Mouse (Mus musculus): ENCODE data around the gene Adad1. TPM values are rescaled to one million over a fixed set of nuclear protein-coding genes. Genes with fewer than 3 reads are reported as not detected.

Gene Adad1
- polyA plus RNA-seq (2015; fragmentation: Nextera tagmentation; extraction: Ambion mirVana) = 0.11 and 0.31 TPM in 2 replicates

- H3K4me2 ChIP-seq (ENCODE audit: low read length) = 0 out of 2 replicates have a peak within 1 kb of the TSS, but pooled peaks have one; percentile 4
- H3K9ac ChIP-seq (ENCODE audit: low read depth, low read length) = no peak within 1 kb of the TSS
- DNase-seq (ENCODE audit: low spot score) (no peak), ATAC-seq (replicated peaks; ENCODE audit: low FRiP score, low read depth) (peak; percentile 57)
- WGBS = 68% methylated on average over 39 of the region's 39 CpGs
- H3K27ac ChIP-seq = no peak within 1 kb of the TSS
- H3K4me3 ChIP-seq (replicated peaks; ENCODE audit: low read depth, low read length) = 0 out of 2 replicates have a peak within 1 kb of the TSS, but pooled peaks have one; percentile 1
- no peaks in the 10 kb centered on the region for H3K36me3 ChIP-seq (ENCODE audit: insufficient read depth, low read length)
- H3K9me3 ChIP-seq (replicated peaks; ENCODE audit: low read length) = no peaks in the 10 kb centered on the region; the same call in 1 of the 2 replicates
- no peak for TF ChIP-seq CTCF (IDR thresholded peaks at IDR 0.05; ENCODE audit: low read depth)
- H3K4me1 ChIP-seq (replicated peaks; ENCODE audit: insufficient read depth, low read length) = no peaks in the 10 kb centered on the region
- H3K27me3 ChIP-seq (ENCODE audit: insufficient read depth, low read length) = no peaks in the 10 kb centered on the region
Measured at GRCm38 (mm10) chr3:37063406-37063805, at the start of gene Adad1. Gene Adad1, plus strand, starts transcription at chr3:37063527.

- no peak overlapping the region for H3K4me2 ChIP-seq (ENCODE audit: low read length)
- no peaks in the 10 kb centered on the region for H3K9me3 ChIP-seq (replicated peaks; ENCODE audit: low read length)
- H3K27ac ChIP-seq = no peak overlapping the region
- peaks cover 37% of the 10 kb centered on the region for H3K36me3 ChIP-seq (ENCODE audit: insufficient read depth, low read length)
- whole genome bisulfite sequencing = 96% methylated on average over 2 of the region's 2 CpGs
- no peak for DNase-seq (ENCODE audit: low spot score)
- H3K4me3 ChIP-seq (replicated peaks; ENCODE audit: low read depth, low read length) = no peak overlapping the region
- no peaks in the 10 kb centered on the region for H3K27me3 ChIP-seq (ENCODE audit: insufficient read depth, low read length)
- no peak for ATAC-seq (replicated peaks; ENCODE audit: low FRiP score, low read depth)
- no peak overlapping the region for H3K9ac ChIP-seq (ENCODE audit: low read depth, low read length)
- TF ChIP-seq CTCF (IDR thresholded peaks at IDR 0.05; ENCODE audit: low read depth) = no peak
- H3K4me1 ChIP-seq (replicated peaks; ENCODE audit: insufficient read depth, low read length) = no peaks in the 10 kb centered on the region
Measured at GRCm38 (mm10) chr3:37037979-37038378, 25.3 kb upstream of the Adad1 start.

GRCm38 (mm10) chr3:37039811-37040210 lies 23.5 kb upstream of the Adad1 start:
- no peaks in the 10 kb centered on the region for H3K27me3 ChIP-seq (ENCODE audit: insufficient read depth, low read length)
- H3K9ac ChIP-seq (ENCODE audit: low read depth, low read length) = no peak overlapping the region
- no peak overlapping the region for H3K4me3 ChIP-seq (replicated peaks; ENCODE audit: low read depth, low read length)
- DNase-seq (ENCODE audit: low spot score) (no peak), ATAC-seq (replicated peaks; ENCODE audit: low FRiP score, low read depth) (no peak)
- no peaks in the 10 kb centered on the region for H3K9me3 ChIP-seq (replicated peaks; ENCODE audit: low read length)
- H3K4me1 ChIP-seq (replicated peaks; ENCODE audit: insufficient read depth, low read length) = no peaks in the 10 kb centered on the region
- no peak overlapping the region for H3K4me2 ChIP-seq (ENCODE audit: low read length)
- no peak overlapping the region for H3K27ac ChIP-seq
- TF ChIP-seq CTCF (IDR thresholded peaks at IDR 0.05; ENCODE audit: low read depth) = no peak
- peaks cover 39% of the 10 kb centered on the region for H3K36me3 ChIP-seq (ENCODE audit: insufficient read depth, low read length)

- H3K27me3 ChIP-seq (ENCODE audit: insufficient read depth, low read length) = no peaks in the 10 kb centered on the region
- H3K36me3 ChIP-seq (ENCODE audit: insufficient read depth, low read length) = peaks cover 10% of the 10 kb centered on the region; the same call in 1 of the 2 replicates
- WGBS = 96% methylated on average over 1 of the region's 1 CpGs
- H3K4me1 ChIP-seq (replicated peaks; ENCODE audit: insufficient read depth, low read length) = no peaks in the 10 kb centered on the region
- TF ChIP-seq CTCF (IDR thresholded peaks at IDR 0.05; ENCODE audit: low read depth) = no peak
- no peak overlapping the region for H3K4me3 ChIP-seq (replicated peaks; ENCODE audit: low read depth, low read length)
- no peak overlapping the region for H3K9ac ChIP-seq (ENCODE audit: low read depth, low read length)
- no peak overlapping the region for H3K27ac ChIP-seq
- DNase-seq (ENCODE audit: low spot score) (no peak), ATAC-seq (replicated peaks; ENCODE audit: low FRiP score, low read depth) (no peak)
- no peaks in the 10 kb centered on the region for H3K9me3 ChIP-seq (replicated peaks; ENCODE audit: low read length)
- no peak overlapping the region for H3K4me2 ChIP-seq (ENCODE audit: low read length)
Measured at GRCm38 (mm10) chr3:37051491-37051890, 11.8 kb upstream of the Adad1 start.

GRCm38 (mm10) chr3:37073211-37073610 lies 9.9 kb downstream of the Adad1 start:
- DNase-seq (ENCODE audit: low spot score) (peak; percentile 42), ATAC-seq (replicated peaks; ENCODE audit: low FRiP score, low read depth) (no peak)
- Histone ChIP-seq H3K36me3 (ENCODE audit: insufficient read depth, low read length) (no peaks in the 10 kb centered on the region), H3K27ac (no peak overlapping the region), H3K4me2 (ENCODE audit: low read length) (no peak overlapping the region), H3K4me3 (replicated peaks; ENCODE audit: low read depth, low read length) (no peak overlapping the region), H3K4me1 (replicated peaks; ENCODE audit: insufficient read depth, low read length) (no peaks in the 10 kb centered on the region), H3K9me3 (replicated peaks; ENCODE audit: low read length) (no peaks in the 10 kb centered on the region), H3K27me3 (ENCODE audit: insufficient read depth, low read length) (no peaks in the 10 kb centered on the region), H3K9ac (ENCODE audit: low read depth, low read length) (no peak overlapping the region)
- TF ChIP-seq CTCF (IDR thresholded peaks at IDR 0.05; ENCODE audit: low read depth) = peak; percentile 67

- Histone ChIP-seq H3K4me3 (replicated peaks; ENCODE audit: low read depth, low read length) (no peak overlapping the region), H3K4me1 (replicated peaks; ENCODE audit: insufficient read depth, low read length) (no peaks in the 10 kb centered on the region), H3K27me3 (ENCODE audit: insufficient read depth, low read length) (no peaks in the 10 kb centered on the region), H3K27ac (no peak overlapping the region), H3K9ac (ENCODE audit: low read depth, low read length) (no peak overlapping the region), H3K36me3 (ENCODE audit: insufficient read depth, low read length) (no peaks in the 10 kb centered on the region), H3K9me3 (replicated peaks; ENCODE audit: low read length) (no peaks in the 10 kb centered on the region), H3K4me2 (ENCODE audit: low read length) (no peak overlapping the region)
- ATAC-seq (replicated peaks; ENCODE audit: low FRiP score, low read depth) = no peak
- WGBS = 71% methylated on average over 4 of the region's 4 CpGs
- DNase-seq (ENCODE audit: low spot score) = no peak
- no peak for TF ChIP-seq CTCF (IDR thresholded peaks at IDR 0.05; ENCODE audit: low read depth)
Measured at GRCm38 (mm10) chr3:37084860-37085259, 21.5 kb downstream of the Adad1 start.

- Histone ChIP-seq H3K27ac (no peak overlapping the region), H3K36me3 (ENCODE audit: insufficient read depth, low read length) (no peaks in the 10 kb centered on the region), H3K9ac (ENCODE audit: low read depth, low read length) (no peak overlapping the region), H3K4me3 (replicated peaks; ENCODE audit: low read depth, low read length) (no peak overlapping the region), H3K27me3 (ENCODE audit: insufficient read depth, low read length) (no peaks in the 10 kb centered on the region), H3K4me1 (replicated peaks; ENCODE audit: insufficient read depth, low read length) (no peaks in the 10 kb centered on the region), H3K9me3 (replicated peaks; ENCODE audit: low read length) (no peaks in the 10 kb centered on the region), H3K4me2 (ENCODE audit: low read length) (no peak overlapping the region)
- ATAC-seq (replicated peaks; ENCODE audit: low FRiP score, low read depth) (no peak), DNase-seq (ENCODE audit: low spot score) (no peak)
- no peak for TF ChIP-seq CTCF (IDR thresholded peaks at IDR 0.05; ENCODE audit: low read depth)
Measured at GRCm38 (mm10) chr3:37090721-37091120, 27.4 kb downstream of the Adad1 start.
